Mouse (Mus musculus) left cerebral cortex, adult 2 months (tissue): Measurements from ENCODE around the gene Asf1b. TPM values are rescaled to one million over a fixed set of nuclear protein-coding genes. Genes with fewer than 3 reads are reported as not detected.

Source experiments
- DNase-seq, 2 experiments: peaks; one replicate each; pipeline ENCODE4 v3.0.0; 2021 to 2022; ENCODE audit warnings: low spot score in 2 of 2, mixed read lengths in 1 of 2; ENCODE audit errors: extremely low spot score in 1 of 2
- H3K27ac ChIP-seq: fragments of 200-600 bp; 2 replicates; pipeline ENCODE4 v1.8.1; 2022
- H3K4me3 ChIP-seq: fragments of 200-600 bp; 2 replicates; pipeline ENCODE4 v1.8.1; 2022
- CTCF ChIP-seq: fragments of 200-600 bp; IDR thresholded peaks from 2 replicates; pipeline ENCODE4 v1.8.1; 2022; ENCODE audit warnings: antibody characterized with exemption, mild to moderate bottlenecking, moderate library complexity
- intact Hi-C: fragments of 180-260 bp; cut with DNase I; formaldehyde crosslinking; loops from one replicate; pipeline ENCODE4 v1.15.1; 2025
- total RNA-seq, 2 experiments: library from RNA; stranded (reverse); gene quantifications; 2 replicates each; pipeline ENCODE4 v1.2.3; 2021

The Asf1b gene
- total RNA-seq, 2 experiments from 2014 or later: 0.35 to 0.66 TPM

DNA sequence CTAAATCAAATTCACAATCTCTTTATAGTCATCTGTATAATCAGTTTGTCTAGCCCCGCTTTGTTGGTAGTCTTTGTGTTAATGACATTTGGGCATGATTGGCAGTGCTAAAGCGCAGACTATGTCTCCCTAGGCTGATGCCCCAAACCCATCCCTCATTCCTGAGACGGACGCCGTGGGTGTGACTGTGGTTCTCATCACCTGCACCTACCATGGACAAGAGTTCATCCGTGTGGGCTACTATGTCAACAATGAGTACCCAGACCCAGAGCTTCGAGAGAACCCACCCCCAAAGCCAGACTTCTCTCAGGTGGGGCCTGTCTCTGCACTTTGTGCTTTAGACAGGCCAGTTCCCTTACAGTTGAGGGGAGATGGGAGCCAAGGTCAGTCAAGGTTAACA is 12.4 kb downstream of the Asf1b start:
- no peak for DNase-seq
- H3K4me3 ChIP-seq: no peak overlapping the region
- intact Hi-C loops: loop anchor here (5.0 kb wide), 1 partner anchor 230 kb away; no protein-coding TSS in a partner anchor
- no peak overlapping the region for H3K27ac ChIP-seq
- TF ChIP-seq CTCF: no peak

DNA sequence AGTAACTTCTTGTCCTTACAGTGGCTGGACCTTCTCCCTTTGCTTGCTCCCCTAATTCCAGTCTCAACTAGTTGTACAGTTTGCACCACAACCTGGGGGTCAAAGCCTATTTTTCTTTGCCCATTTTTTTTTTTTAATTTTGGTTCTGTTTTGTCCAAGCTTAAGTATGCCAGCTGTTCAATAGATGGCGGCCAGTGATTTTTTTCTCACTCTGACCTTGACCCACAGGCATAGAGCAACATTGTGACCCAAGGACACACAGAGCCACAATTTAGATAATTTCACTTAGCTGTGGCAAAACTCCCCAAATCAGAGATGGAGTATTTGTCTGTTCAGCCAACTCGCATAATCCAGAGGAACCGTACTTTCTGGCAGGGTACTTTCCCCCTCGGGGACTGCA is 15.8 kb downstream of the Asf1b start:
- DNase-seq: no peak
- intact Hi-C loops: no loop called here
- no peak overlapping the region for H3K4me3 ChIP-seq
- TF ChIP-seq CTCF: no peak
- no peak overlapping the region for H3K27ac ChIP-seq

DNA sequence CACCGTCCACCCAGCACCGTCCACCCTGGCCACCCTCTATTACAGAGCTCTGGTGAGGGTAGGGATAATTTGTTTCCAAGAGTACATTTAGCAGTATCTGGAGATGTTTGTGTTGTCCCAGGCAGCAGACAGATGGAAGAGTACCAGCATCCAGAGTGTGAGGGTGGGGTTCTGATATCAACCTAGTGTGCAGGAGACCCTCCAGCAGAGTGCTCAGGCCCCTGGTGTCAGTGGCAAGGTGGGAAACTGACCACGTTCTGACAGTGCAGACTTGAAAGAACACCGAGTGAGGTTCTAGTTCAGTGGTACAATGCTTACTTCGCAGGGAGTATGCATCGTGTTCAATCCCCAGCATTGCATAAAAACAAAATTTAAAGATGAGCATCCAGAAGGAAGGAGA is 16.4 kb downstream of the Asf1b start:
- TF ChIP-seq CTCF: no peak
- intact Hi-C loops: loop anchor here (1.0 kb wide), 1 partner anchor 16 kb away; the partner anchor contains the start of genes Asf1b and Gm10644
- Histone ChIP-seq H3K27ac (no peak overlapping the region), H3K4me3 (peak overlapping the region; percentile 64)
- no peak for DNase-seq

DNA sequence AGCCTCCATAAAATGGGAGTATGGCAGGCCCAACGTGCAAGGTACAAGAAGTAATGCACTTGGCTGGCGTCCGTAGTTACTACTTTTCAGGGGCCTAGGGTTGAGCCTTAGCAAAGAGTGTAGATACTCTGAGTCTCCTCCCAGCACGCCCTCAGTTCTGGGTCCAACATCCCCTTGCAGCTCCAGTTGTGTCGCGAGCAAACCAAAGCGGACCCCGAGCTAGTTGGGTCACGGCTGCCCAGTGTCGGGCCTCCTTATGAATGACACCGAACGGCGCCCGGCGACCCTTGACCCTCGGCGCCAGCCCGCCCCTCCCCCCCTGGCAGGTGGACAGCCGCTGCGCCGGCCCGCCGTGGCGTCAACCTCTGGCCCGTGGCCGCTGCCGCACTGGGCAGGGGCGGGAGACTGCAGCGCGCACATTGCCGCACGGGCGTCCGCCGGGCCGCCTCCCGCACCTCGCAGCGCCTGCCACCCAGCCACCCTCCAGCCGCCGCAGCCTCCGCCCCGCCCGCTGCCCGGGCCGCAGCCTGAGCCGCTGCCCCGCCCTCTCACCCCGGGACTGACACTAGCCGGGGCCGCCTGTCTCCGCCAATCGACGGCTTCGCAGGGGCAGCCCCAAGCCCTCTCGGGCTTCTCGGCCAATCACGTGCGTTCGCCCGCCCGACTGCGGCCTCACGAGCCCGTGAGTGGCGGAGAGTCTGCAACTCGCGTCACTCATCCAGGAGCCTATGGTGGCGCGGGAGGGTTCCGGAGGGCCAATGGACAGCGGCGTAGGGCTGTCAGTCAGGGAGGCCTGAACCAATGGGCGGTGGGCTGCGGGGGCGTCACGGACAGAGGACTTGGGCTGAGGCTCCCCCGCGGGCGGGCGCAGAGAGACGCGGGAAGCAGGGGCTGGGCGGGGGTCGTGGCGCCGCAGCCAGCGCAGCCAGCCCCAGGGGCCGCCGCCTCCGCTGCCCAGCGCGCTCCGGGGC is 17.1 kb downstream of the Asf1b start, which contains the start of gene Prkaca:
Gene Prkaca (plus strand): TSS at position 844 of the 971 bp plus-strand sequence.
- Histone ChIP-seq H3K27ac (peak within 1 kb of the TSS; percentile 88), H3K4me3 (peak within 1 kb of the TSS; percentile 64)
- no peak for TF ChIP-seq CTCF
- DNase-seq: peak; percentile 98 to 99
- intact Hi-C loops: loop anchor here (1.0 kb wide), 1 partner anchor 17 kb away; the partner anchor contains the start of genes Asf1b and Gm10644

DNA sequence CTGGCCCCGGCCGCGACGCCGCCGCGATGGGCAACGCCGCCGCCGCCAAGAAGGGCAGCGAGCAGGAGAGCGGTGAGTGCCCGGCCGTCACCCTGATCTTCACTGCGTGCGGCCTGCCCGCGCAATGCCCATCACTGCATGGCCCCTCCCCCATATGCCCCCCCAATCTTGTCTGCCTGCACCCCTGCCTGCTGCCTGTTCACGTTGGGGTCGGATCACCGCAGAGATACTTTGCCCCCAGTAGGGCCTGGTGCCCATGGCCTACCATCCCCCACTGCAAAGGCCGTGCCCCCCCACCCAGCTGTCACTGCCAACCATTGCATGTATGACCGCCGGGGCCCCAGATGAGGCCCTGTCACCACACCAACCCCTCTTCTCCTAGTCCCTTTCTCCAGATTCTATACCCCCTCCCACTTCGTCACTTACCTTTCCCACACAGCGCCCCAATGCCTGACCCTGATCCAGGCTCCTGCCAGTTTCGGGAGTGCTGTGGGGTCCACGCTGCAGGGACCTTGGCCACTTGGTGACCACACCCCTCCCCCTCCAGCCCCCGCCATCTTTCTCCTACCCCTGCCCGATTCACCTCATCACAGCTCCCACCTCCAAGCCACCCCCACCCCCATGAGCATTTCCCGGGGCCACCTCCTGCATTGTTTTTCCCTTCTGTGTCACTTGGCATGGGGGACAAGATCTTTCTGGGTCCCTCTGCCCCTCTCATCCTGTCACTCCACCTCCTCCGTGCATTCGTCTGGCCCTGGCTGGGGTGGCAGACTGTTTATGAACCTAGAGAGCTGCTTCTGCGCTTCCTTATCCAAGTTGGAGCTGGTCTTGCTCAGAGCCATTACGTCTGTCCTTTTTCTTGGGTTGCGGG is 18.1 kb downstream of the Asf1b start:
- no peak for TF ChIP-seq CTCF
- intact Hi-C loops: no loop called here
- H3K27ac ChIP-seq: peak overlapping the region; percentile 81
- DNase-seq: no peak
- peak overlapping the region; percentile 64 for H3K4me3 ChIP-seq

DNA sequence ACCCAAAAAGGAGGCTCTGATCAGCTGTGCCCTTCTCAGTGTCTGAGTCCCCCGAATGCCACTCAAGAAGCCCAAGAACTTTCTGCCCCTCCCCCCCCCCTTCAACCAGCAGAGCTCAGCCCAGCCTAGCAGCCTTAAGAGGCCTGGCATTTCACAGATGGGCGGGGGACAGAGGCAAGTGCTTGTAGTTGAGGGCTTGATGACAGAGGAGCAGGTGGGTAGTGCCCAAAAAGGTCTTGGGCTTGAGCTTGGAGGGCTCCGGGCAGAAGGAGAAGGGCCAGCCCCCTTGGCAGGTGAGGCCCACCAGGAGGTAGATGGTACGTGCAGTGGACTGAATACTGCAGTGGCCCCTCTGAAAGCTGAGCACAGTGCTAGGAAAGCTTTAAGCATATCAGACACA is 19.2 kb downstream of the Asf1b start:
- Histone ChIP-seq H3K27ac (no peak overlapping the region), H3K4me3 (peak overlapping the region; percentile 64)
- intact Hi-C loops: no loop called here
- no peak for DNase-seq
- no peak for TF ChIP-seq CTCF

DNA sequence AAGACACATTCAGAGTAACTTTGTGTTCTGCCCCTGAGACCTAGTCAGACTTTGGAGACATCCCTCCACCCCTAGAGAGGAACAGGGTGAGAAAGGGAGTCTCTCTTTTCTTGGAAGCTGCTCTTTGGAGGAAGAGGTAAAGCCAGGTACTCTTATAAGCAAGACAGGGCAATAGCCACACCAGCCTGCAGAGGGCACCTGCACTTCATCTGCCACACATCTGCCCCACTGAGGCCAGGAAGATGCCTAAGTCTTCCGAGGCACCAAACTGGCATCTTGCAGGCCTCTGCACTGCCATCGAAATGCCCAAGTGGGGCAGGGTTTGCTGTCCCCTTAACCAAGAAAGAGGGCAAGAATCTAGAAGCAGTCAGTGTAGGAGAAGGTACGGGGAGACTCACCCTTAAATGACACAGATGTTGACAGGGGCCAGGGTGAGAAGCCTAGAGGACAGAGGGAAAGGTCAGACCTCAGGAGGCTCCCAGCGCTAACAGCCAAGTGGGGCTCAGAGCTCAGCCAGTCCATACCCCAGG is 20.9 kb downstream of the Asf1b start:
- intact Hi-C loops: loop anchor here (2.0 kb wide), 1 partner anchor 19 kb away; no protein-coding TSS in a partner anchor
- Histone ChIP-seq H3K27ac (no peak overlapping the region), H3K4me3 (no peak overlapping the region)
- peak; percentile 47 for TF ChIP-seq CTCF
- DNase-seq: no peak

DNA sequence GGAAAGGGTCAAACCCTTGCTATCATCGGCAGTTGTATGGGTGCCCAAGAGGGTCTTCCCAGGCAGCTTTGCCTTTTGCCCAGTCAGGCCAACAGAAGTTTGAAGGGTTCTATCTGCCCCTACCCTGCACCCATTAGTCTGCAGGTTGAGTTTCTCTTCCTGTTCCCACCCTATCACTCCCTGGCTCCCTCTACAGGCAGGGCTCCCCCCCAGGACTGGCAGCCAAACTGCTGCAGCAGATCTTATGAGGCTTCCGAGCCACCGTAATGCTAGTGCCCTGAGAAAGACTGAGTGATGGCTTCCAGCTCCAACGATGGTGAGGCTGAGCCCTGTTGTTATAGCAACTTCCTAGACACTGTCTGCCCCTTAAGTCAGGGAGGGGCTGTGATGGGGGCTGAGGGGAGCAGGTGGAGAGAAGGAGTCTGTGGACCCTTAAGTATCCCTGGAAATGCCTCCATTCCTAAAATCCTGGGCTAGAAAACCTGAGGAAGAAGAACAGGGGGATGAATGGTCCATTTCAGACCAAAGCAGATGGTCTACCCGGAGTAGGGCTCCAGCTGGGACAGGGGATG is 21.6 kb downstream of the Asf1b start:
- no peak for DNase-seq
- no peak overlapping the region; the same call in 1 of the 2 replicates for H3K27ac ChIP-seq
- TF ChIP-seq CTCF: peak; percentile 39
- intact Hi-C loops: loop anchor here (2.0 kb wide), 1 partner anchor 18 kb away; no protein-coding TSS in a partner anchor
- H3K4me3 ChIP-seq: no peak overlapping the region

DNA sequence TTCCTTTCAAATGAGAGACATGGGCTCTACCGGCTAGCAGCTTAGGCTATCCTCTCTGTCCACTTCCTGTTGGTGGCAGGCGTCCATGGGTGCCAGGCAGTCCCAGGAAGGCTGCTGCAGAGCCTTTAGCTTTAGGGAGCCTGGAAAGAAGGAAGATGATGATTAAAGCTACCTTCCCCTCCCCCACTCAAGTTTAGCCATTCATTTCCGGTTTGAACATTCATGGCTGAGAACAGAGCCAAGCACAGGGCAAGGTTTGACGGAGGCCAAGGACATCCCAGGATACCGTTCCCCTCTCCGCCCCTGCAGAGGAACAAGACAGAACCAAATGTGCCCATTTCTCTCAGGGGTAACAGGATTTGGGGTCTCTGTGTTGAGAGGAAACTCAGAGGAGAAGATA is 22.3 kb downstream of the Asf1b start:
- no peak for TF ChIP-seq CTCF
- intact Hi-C loops: loop anchor here (2.0 kb wide), 1 partner anchor 17 kb away; no protein-coding TSS in a partner anchor
- H3K27ac ChIP-seq: no peak overlapping the region; the same call in 1 of the 2 replicates
- H3K4me3 ChIP-seq: peak overlapping the region; percentile 3; the same call in 1 of the 2 replicates
- DNase-seq: no peak

DNA sequence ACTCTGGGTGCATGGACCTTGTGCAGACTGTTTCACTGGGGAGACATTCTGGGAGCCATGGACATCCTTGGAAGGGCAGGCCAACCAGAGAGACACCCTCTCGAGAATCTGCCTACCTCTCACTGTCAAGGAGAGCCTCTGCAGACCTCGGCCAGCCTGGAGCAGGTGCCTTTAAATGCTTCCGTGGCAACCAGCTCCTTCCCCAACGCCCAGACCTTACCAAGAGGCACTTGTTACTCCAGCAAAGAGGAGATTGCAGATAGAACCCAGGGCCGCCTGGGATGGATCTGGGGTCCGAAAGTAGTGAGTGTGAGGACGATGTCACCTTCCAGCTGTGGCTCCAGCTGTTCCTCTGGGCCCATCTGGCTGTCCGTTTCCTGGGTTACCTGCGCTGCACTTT is 22.9 kb downstream of the Asf1b start:
- TF ChIP-seq CTCF: no peak
- intact Hi-C loops: no loop called here
- DNase-seq: no peak
- no peak overlapping the region for H3K27ac ChIP-seq
- no peak overlapping the region; the same call in 1 of the 2 replicates for H3K4me3 ChIP-seq

DNA sequence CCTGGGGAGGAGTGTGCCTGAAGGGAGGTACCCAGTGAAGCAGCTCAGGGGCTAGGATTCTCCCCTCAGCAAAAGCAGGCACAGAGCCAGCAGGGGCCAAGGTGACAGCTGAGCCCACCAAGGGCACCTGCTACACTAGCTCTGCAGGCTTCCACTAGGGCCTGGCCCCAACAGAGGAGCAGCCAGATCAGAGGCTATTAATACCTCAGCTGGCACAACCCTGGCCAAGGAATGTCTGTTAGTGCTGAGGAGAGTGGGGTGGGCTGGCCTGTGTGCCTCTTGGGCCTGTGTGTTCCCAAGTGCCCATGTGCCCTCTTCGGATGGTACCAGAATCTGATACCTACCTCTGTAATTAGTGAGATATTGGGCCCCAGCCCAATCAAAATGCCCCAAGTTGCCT is 24.9 kb downstream of the Asf1b start:
- H3K27ac ChIP-seq: no peak overlapping the region
- TF ChIP-seq CTCF: no peak
- H3K4me3 ChIP-seq: no peak overlapping the region
- no peak for DNase-seq
- intact Hi-C loops: no loop called here
